Comparison of ENCODE assay signal across 8 mouse cellular contexts in genomic region chr17:25569833-25570647, GRCm38 (mm10). TPM values are rescaled to one million over a fixed set of nuclear protein-coding genes. Genes with fewer than 3 reads are reported as not detected.
DNase-seq lines count a peak whose midpoint lies in the region; ATAC-seq and TF ChIP-seq lines count a peak whose summit lies in the region.

No protein-coding gene starts in this region.

- H3K9me3 ChIP-seq in lung, embryonic 15.5 days = no peaks in the 10 kb centered on the region
- H3K9me3 ChIP-seq in forebrain, postnatal 0 days (ENCODE audit: low read length) = no peaks in the 10 kb centered on the region
- H3K9me3 ChIP-seq in lung, postnatal 0 days (ENCODE audit: low read length) = no peaks in the 10 kb centered on the region

- H3K4me3 ChIP-seq in lung, embryonic 15.5 days = peak overlapping the region; percentile 47
- H3K4me3 ChIP-seq in forebrain, postnatal 0 days (ENCODE audit: low read depth, low read length) = peak overlapping the region; percentile 53
- H3K4me3 ChIP-seq in lung, postnatal 0 days (ENCODE audit: low read depth, low read length) = peak overlapping the region; percentile 34

- H3K4me1 ChIP-seq in lung, embryonic 15.5 days = peaks cover 31% of the 10 kb centered on the region
- H3K4me1 ChIP-seq in forebrain, postnatal 0 days (ENCODE audit: insufficient read depth) = peaks cover 5% of the 10 kb centered on the region; the same call in 1 of the 2 replicates
- peaks cover 8% of the 10 kb centered on the region for H3K4me1 ChIP-seq in lung, postnatal 0 days (ENCODE audit: insufficient read depth, low read depth, low read length)

- peaks cover 46% of the 10 kb centered on the region for H3K27me3 ChIP-seq in lung, embryonic 15.5 days
- no peaks in the 10 kb centered on the region; the same call in 1 of the 2 replicates for H3K27me3 ChIP-seq in forebrain, postnatal 0 days (ENCODE audit: insufficient read depth, low read length)
- peaks cover 28% of the 10 kb centered on the region for H3K27me3 ChIP-seq in lung, postnatal 0 days (replicated peaks; ENCODE audit: insufficient read depth, low read length)

- peak overlapping the region; percentile 97 for H3K4me2 ChIP-seq in lung, embryonic 15.5 days
- peak overlapping the region; percentile 96 for H3K4me2 ChIP-seq in forebrain, postnatal 0 days (ENCODE audit: low read depth)
- peak overlapping the region; percentile 69 for H3K4me2 ChIP-seq in lung, postnatal 0 days (replicated peaks; ENCODE audit: low read depth, low read length)

- peak overlapping the region; percentile 23; the same call in 1 of the 2 replicates for H3K9ac ChIP-seq in lung, embryonic 15.5 days
- H3K9ac ChIP-seq in forebrain, postnatal 0 days = peak overlapping the region; percentile 62
- H3K9ac ChIP-seq in lung, postnatal 0 days (replicated peaks; ENCODE audit: low read depth) = no peak overlapping the region

- H3K36me3 ChIP-seq in lung, embryonic 15.5 days = no peaks in the 10 kb centered on the region
- no peaks in the 10 kb centered on the region for H3K36me3 ChIP-seq in forebrain, postnatal 0 days (ENCODE audit: insufficient read depth)
- no peaks in the 10 kb centered on the region for H3K36me3 ChIP-seq in lung, postnatal 0 days (ENCODE audit: insufficient read depth, low read length)

- TF ChIP-seq CTCF in forebrain, postnatal 0 days (IDR thresholded peaks at IDR 0.05; ENCODE audit: low read depth) = no peak
- TF ChIP-seq CTCF in lung, postnatal 0 days (IDR thresholded peaks at IDR 0.05) = no peak

- 0 out of 2 replicates have a peak, but pooled peaks have one; percentile 7 for ATAC-seq in lung, embryonic 15.5 days (ENCODE audit: borderline replicate concordance, extremely low read depth, low FRiP score, low TSS enrichment)
- peak; percentile 3 for ATAC-seq in forebrain, postnatal 0 days
- ATAC-seq in lung, postnatal 0 days = peak; percentile 26; the same call in 1 of the 2 replicates
- no peak for ATAC-seq in monocyte, adult 5-6 weeks (replicated peaks; ENCODE audit: insufficient number of reproducible peaks, low FRiP score, low TSS enrichment, poor library complexity, severe bottlenecking)
- no peak for ATAC-seq in granulocyte monocyte progenitor cell, adult 5-6 weeks (replicated peaks; ENCODE audit: poor library complexity, severe bottlenecking)

- peak; percentile 27 for DNase-seq in adrenal gland, adult 2 months
- no peak for DNase-seq in adrenal gland, adult 8-10 months
- DNase-seq in lung, postnatal 14 days = no peak
- DNase-seq in forebrain, postnatal 0 days = peak; percentile 33
- no peak for DNase-seq in lung, postnatal 0 days (ENCODE audit: low spot score)

- H3K27ac ChIP-seq in lung, embryonic 15.5 days = no peak overlapping the region
- H3K27ac ChIP-seq in forebrain, postnatal 0 days (ENCODE audit: low read depth, low read length) = peak overlapping the region; percentile 50; the same call in 1 of the 2 replicates
- no peak overlapping the region for H3K27ac ChIP-seq in lung, postnatal 0 days (ENCODE audit: low read length)

- 5% methylated on average over 54 of the region's 54 CpGs for WGBS in lung, embryonic 15.5 days
- WGBS in forebrain, postnatal 0 days = 2% methylated on average over 53 of the region's 54 CpGs
- 4% methylated on average over 54 of the region's 54 CpGs for WGBS in lung, postnatal 0 days

- TF ChIP-seq EP300 in lung, postnatal 0 days (IDR thresholded peaks at IDR 0.05) = no peak

RNA-seq across cellular contexts. Expression of gene Sox8, which starts 0.4 kb away (rescaled TPM):
- 1 to 10 TPM in 1 of 2 experiments, under 1 TPM in 1; 0.83 to 1.5 TPM for total RNA-seq in adrenal gland, adult 2 months (2021)
- polyA plus RNA-seq in adrenal gland, adult 2 months (2012; rRNA removed) = 1.6 and 2.8 TPM in 2 replicates
- 1 to 10 TPM in 3 of 4 experiments, under 1 TPM in 1; 0.92 to 2.6 (median 1.2) TPM for total RNA-seq in adrenal gland, adult 8-10 months (2022)
- 0.35 and 0.76 TPM in 2 replicates for polyA plus RNA-seq in lung, embryonic 15.5 days (2015; fragmentation: Nextera tagmentation; extraction: Ambion mirVana)
- 26.6 and 27.4 TPM in 2 replicates for total RNA-seq in forebrain, postnatal 0 days (2014; rRNA removed)
- 20.8 and 22.6 TPM in 2 replicates for polyA plus RNA-seq in forebrain, postnatal 0 days (2015; fragmentation: Nextera tagmentation; extraction: Ambion mirVana)
- 0.19 and 0.24 TPM in 2 replicates for polyA plus RNA-seq in lung, postnatal 0 days (2015; fragmentation: Nextera tagmentation; extraction: Ambion mirVana)
- total RNA-seq in monocyte, adult 5-6 weeks (2017) = 1.2 TPM in 1 of 3 replicates, not detected in the others
- 1.1 TPM in 1 of 2 replicates, not detected in the other for total RNA-seq in granulocyte monocyte progenitor cell, adult 5-6 weeks (2014; fragmentation: Nextera tagmentation)
- not detected in 2 replicates for total RNA-seq in granulocyte monocyte progenitor cell, adult 5-6 weeks (2017)

RNA-seq across cellular contexts. Expression of gene Lmf1, which starts 8.8 kb away (rescaled TPM):
- total RNA-seq in adrenal gland, adult 2 months (2021) = 10 to 100 TPM; 40.4 to 42.6 TPM
- polyA plus RNA-seq in adrenal gland, adult 2 months (2012; rRNA removed) = 30.3 and 35.8 TPM in 2 replicates
- 10 to 100 TPM; 36.0 to 39.9 (median 38.2) TPM for total RNA-seq in adrenal gland, adult 8-10 months (2022)
- 25.7 and 26.7 TPM in 2 replicates for polyA plus RNA-seq in lung, embryonic 15.5 days (2015; fragmentation: Nextera tagmentation; extraction: Ambion mirVana)
- total RNA-seq in forebrain, postnatal 0 days (2014; rRNA removed) = 21.5 and 28.1 TPM in 2 replicates
- 13.9 and 17.8 TPM in 2 replicates for polyA plus RNA-seq in forebrain, postnatal 0 days (2015; fragmentation: Nextera tagmentation; extraction: Ambion mirVana)
- polyA plus RNA-seq in lung, postnatal 0 days (2015; fragmentation: Nextera tagmentation; extraction: Ambion mirVana) = 16.5 and 16.6 TPM in 2 replicates
- 10.4 to 17.8 TPM (median 11.8 TPM) in 3 replicates for total RNA-seq in monocyte, adult 5-6 weeks (2017)
- total RNA-seq in granulocyte monocyte progenitor cell, adult 5-6 weeks (2014; fragmentation: Nextera tagmentation) = 34.0 and 36.8 TPM in 2 replicates
- total RNA-seq in granulocyte monocyte progenitor cell, adult 5-6 weeks (2017) = 6.9 and 10.7 TPM in 2 replicates

Comparison
In these comparisons a context has a peak if more than half of its experiments do, and no peak if none do; other contexts are left out.
1. DNase-seq: peak in adrenal gland, adult 2 months (single experiment) and forebrain, postnatal 0 days (single experiment); none in adrenal gland, adult 8-10 months (single experiment), lung, postnatal 14 days (single experiment) and lung, postnatal 0 days (single experiment).
2. ATAC-seq: peak in lung, embryonic 15.5 days (single experiment), forebrain, postnatal 0 days (single experiment) and lung, postnatal 0 days (single experiment); none in monocyte, adult 5-6 weeks (single experiment) and granulocyte monocyte progenitor cell, adult 5-6 weeks (single experiment).
3. Peak in every context shown above with its lines, with median percentiles within 50 percentile points of each other: H3K4me2 ChIP-seq and H3K4me3 ChIP-seq.